Mouse (Mus musculus): ENCODE measurements at regions not wholly inside any gene's neighbourhood (a gene's known extent, or its start where the extent isn't known, plus 50 kb on each side); places are given as distances from the start of the nearest gene placed in this dataset.

- peak; percentile 12 for DNase-seq (ENCODE audit: extremely low spot score)
Observed at GRCm38 (mm10) chr10:56597382-56597781, 220.3 kb downstream of the Gja1 start.

DNA sequence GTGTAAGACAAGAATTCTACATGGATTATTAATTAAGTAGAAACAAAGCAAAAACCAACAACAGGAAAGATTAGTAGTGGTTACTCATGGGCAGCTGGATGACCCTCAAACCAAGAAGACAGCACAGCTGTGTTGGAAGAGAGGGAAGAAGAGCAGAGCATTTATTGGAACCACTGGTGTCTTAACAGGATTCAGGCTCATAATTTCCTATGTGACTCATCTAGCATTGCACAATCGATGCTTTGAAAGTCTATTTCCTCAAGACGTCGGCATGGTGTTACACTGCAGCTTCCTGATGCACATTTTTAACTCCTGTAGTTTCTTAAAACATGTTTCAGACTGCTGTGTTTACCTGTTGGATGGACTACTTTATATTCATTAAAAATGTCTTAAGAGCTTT lies 221.1 kb downstream of the Gja1 start:
- no peak for DNase-seq (ENCODE audit: extremely low spot score)

- no peak for DNase-seq (ENCODE audit: extremely low spot score)
Observed at GRCm38 (mm10) chr10:56599923-56600322, 222.8 kb downstream of the Gja1 start.

GRCm38 (mm10) chr10:56611564-56612288 lies 234.6 kb downstream of the Gja1 start:
- no peak for DNase-seq (ENCODE audit: extremely low spot score)

DNA sequence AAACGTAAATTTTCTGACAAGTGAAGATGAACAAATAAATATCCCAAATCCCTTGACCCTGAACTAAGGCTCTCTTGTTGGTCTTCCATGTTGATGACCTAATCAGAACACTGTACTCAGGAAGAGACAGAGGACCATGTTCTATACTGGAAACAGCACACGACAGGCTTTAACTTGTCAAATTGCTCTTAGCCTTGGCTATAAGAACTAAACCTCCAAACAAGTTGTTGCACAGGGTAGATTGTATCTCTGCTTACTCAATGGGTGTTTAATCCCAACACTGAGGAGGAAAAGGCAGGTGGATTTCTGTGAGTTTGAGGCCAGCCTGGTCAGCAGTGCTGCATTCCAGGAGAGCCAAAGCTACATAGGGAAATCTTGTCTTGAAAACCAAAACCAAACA lies 265.5 kb downstream of the Gja1 start:
- no peak for DNase-seq (ENCODE audit: extremely low spot score)

GRCm38 (mm10) chr10:56643376-56644135 lies 266.4 kb downstream of the Gja1 start:
- DNase-seq (ENCODE audit: extremely low spot score) = no peak

- DNase-seq (ENCODE audit: extremely low spot score) = no peak
Observed at GRCm38 (mm10) chr10:56660501-56660900, 283.4 kb downstream of the Gja1 start.

GRCm38 (mm10) chr10:56673919-56674318 lies 296.8 kb downstream of the Gja1 start:
- DNase-seq (ENCODE audit: extremely low spot score) = no peak

- no peak for DNase-seq (ENCODE audit: extremely low spot score)
Observed at GRCm38 (mm10) chr10:56682901-56683300, 305.8 kb downstream of the Gja1 start.

DNA sequence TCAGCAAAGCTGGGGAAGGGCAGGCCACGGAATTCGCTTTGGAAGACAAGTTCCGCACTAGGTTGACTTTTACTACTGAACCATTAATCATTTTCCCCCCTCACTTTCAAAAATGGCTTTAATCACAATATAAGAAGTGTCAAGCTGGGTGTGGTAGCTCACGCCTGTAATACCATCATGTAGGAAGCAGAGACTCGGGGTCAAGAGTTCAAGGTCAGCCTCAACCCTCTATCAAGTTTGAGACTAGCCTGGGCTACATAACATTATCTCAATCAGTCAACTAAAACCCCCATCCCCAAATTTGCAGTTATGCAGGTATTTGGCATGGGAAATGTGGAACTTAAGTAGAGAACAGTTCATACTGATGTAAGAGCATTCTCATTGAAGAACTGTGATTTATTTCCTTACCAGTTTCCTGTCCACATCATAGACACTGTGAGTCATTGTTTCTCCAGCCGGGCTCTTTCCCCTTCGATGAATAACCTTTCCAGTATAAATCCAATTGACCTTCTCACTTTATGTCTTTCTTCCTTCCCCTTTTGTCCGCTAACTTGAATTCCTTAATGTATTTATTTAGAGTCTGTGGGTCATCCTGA lies 308.6 kb downstream of the Gja1 start:
- DNase-seq (ENCODE audit: extremely low spot score) = no peak

DNA sequence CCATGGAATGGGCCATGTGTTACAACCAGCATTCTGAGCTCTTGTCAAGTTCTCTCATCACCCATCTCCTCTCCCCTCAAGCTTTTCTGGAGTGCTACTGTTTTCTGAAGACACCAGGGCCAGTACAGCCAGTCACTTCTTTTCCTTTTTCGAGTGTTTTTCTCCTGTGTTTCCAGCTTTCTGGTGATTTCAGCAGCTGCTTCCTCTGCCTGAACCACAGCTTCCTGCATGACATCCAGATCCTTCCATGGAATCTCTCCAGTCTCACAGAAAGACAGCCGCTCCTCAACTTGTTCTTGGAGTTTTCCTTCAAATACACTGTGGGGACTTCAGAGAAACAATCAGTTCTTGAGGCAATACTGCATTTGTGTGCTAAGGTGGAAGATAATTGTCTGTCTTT lies 314.3 kb downstream of the Gja1 start:
- no peak for DNase-seq (ENCODE audit: extremely low spot score)

GRCm38 (mm10) chr10:56695100-56695499 lies 318.0 kb downstream of the Gja1 start:
- no peak for DNase-seq (ENCODE audit: extremely low spot score)

GRCm38 (mm10) chr10:56700126-56700525 lies 323.0 kb downstream of the Gja1 start:
- DNase-seq (ENCODE audit: extremely low spot score) = no peak

- DNase-seq (ENCODE audit: extremely low spot score) = no peak
Observed at GRCm38 (mm10) chr10:56708411-56708810, 331.3 kb downstream of the Gja1 start.

GRCm38 (mm10) chr10:56708886-56709285 lies 331.8 kb downstream of the Gja1 start:
- DNase-seq (ENCODE audit: extremely low spot score) = no peak

DNA sequence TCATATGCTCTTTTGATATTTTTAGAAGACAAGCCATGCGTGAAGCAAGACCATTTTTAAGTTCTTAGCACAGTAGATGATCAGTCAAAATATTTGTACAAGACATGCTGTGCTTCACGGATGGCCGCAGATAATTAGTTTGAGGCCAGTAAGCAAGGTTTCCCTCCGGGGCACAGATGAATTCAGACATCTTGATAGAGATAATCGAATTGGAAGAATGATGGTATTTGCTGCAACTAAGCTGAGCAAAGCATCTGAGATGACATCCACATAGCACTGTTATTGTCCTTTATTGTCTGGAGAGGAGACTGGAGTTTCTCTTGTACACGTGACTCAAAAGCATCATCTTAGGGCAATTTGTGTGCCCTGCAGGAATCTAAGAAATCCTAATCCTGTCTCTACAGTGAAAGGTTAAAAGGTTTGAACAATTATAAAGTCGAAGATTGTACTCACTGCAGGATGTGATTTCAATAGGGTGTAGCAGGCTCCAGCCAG lies 335.5 kb downstream of the Gja1 start:
- DNase-seq (ENCODE audit: extremely low spot score) = peak; percentile 22

DNA sequence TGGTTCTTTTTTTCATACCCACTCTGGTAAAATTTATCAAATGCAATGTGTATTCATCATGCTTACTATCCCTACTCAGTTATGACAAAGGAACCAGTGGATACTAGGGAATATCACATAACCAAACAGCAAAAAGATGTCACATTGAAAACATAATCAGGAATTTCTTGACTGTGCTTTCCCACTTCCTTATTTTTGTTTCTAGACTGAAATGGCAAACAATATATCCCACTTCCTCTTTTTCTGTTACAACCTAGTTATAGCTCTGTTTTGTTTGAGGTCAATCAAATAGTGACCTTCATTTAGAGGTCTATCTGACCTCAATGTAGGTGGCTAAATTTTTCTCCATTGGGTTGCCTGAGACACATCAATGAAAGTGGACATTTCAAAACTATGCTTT lies 359.9 kb downstream of the Gja1 start:
- no peak for DNase-seq (ENCODE audit: extremely low spot score)

DNA sequence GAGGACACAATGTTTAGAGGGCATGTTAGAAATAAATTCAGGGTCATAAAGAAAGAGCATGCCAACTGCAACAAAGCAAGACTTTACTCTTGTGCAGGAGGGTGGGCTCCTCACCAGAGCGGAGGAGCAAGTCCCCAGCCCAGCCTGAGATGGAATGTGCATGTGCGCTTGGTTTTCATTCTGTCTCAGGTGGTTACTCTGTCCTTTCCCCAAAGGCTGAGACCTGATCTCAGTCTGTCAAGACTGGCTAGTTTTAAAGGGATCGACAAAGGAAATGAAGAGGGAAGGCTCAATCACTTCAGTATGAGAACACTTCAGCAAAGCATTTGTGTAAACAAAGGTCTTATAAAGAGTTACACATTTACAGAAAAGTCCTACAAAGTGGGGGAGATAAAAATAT lies 362.5 kb downstream of the Gja1 start:
- no peak for DNase-seq (ENCODE audit: extremely low spot score)

DNA sequence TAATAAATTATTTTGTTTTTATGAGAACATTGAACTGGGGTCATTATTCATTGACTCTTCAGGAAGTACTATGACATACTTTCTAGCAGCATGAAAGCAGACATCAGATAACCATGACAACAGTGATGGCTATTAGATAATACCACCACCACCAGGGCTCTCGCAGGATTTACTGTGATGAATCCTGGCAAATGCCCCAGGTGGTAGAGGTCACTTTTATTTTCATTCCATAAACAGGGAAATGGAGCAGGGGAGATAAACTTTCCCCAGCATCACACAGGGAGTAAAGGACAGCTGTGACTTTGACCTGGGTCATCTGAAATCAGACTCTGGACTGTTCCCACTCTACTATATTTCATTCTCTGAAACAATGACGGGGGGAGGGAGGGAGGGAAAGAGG lies 375.0 kb downstream of the Gja1 start:
- DNase-seq (ENCODE audit: extremely low spot score) = peak; percentile 18

DNA sequence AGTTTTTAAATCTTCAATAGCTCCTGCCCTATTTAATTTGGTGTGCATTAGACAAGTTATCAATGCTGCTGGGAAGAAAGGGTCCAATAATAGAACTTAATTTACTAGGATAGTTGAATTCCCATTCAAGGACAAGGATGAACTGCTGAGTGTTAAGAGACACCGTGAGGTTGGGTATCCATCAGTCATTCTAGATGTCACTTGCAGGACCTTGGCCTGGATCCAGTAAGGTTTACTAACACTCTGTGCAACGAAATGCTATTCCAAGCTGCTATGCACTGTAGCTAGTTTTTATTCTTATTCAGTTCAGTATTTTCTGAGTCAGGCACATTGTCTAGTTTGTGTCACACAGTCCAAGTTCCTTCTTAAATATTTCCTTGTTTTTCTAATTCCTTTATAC lies 376.4 kb downstream of the Gja1 start:
- DNase-seq (ENCODE audit: extremely low spot score) = no peak

DNA sequence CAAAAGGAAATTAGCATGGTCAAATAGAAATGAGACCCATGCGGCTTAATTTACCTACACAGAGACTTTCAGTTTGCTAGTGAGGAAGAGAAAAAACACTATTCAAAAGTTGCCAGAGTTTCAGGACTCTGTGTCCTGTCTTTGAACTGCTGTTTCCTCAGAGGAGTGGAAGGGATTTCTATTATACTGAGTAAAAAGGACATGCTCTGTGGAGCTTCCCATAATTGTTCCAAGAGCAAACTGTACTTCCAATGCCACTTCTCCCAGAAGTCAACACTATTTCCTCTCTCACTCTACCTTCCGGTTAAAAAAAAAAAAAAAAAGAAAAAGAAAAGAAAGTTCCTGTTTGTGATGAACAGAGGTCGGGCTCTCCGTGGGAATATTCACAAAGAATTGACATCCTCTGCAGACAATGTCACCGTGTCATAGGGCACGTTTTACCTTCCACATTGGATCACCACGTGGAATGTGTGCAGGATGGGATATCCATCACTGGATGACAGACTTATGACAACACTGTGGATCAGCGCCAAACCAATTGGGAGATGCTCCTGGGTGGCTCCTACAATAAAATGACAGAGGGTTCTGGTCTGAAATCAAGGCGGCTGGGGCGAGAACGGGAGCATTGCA lies 377.5 kb downstream of the Gja1 start:
- DNase-seq (ENCODE audit: extremely low spot score) = no peak

DNA sequence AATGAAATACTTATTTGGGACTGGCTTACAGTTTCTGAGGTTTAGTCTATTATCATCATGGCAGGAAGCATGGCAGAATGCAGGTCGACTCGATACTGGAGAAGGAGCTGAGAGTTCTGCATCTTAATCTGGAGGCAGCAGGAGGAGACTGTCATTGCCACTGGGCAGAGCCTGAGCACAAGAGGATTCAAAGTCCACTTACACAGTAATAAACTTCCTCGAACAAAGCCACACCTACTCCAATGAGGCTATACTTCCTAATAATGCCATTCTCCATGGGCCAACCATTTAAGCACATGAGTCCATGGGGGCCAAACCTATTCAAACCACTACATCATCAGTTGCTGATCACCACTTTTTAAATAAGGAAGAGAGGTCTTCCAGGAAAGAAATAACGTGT lies 393.5 kb downstream of the Gja1 start:
- DNase-seq (ENCODE audit: extremely low spot score) = no peak
